Mouse (Mus musculus) neural tube, embryonic 15.5 days (tissue): Measurements from ENCODE around the gene Cpsf4l. TPM values are rescaled to one million over a fixed set of nuclear protein-coding genes. Genes with fewer than 3 reads are reported as not detected.
A peak's percentile ranks its signal among the peaks of the same experiment; 100 is the strongest.

Source experiments
- ATAC-seq: fragments of 200-750 bp; cut with Nextera tagmentation; 2 replicates; pipeline ENCODE4 v1.8.0; 2017; ENCODE audit warnings: mild to moderate bottlenecking, moderate TSS enrichment, moderate library complexity; ENCODE audit not compliant: low FRiP score
- H3K27ac ChIP-seq: fragments of 300-500 bp; sonication (generic); replicated peaks from 2 replicates; pipeline ENCODE4 v1.5.1; 2015; ENCODE audit warnings: mild to moderate bottlenecking, inconsistent platforms
- H3K27me3 ChIP-seq: fragments of 300-500 bp; sonication (generic); replicated peaks from 2 replicates; pipeline ENCODE4 v1.6.1; 2015; ENCODE audit warnings: inconsistent platforms
- H3K36me3 ChIP-seq: fragments of 300-500 bp; sonication (generic); 2 replicates; pipeline ENCODE4 v1.6.1; 2015; ENCODE audit warnings: inconsistent platforms
- H3K4me1 ChIP-seq: fragments of 300-500 bp; sonication (generic); 2 replicates; pipeline ENCODE4 v1.6.1; 2015; ENCODE audit warnings: inconsistent platforms
- H3K4me2 ChIP-seq: fragments of 300-500 bp; sonication (generic); 2 replicates; pipeline ENCODE4 v1.6.1; 2015; ENCODE audit warnings: inconsistent platforms, mild to moderate bottlenecking, moderate library complexity
- H3K4me3 ChIP-seq: fragments of 300-500 bp; sonication (generic); replicated peaks from 2 replicates; pipeline ENCODE4 v1.5.1; 2015; ENCODE audit warnings: mild to moderate bottlenecking, inconsistent platforms
- H3K9ac ChIP-seq: fragments of 300-500 bp; sonication (generic); replicated peaks from 2 replicates; pipeline ENCODE4 v1.6.1; 2015; ENCODE audit warnings: mild to moderate bottlenecking, inconsistent platforms
- H3K9me3 ChIP-seq: fragments of 300-500 bp; sonication (generic); replicated peaks from 2 replicates; pipeline ENCODE4 v1.6.1; 2016; ENCODE audit warnings: inconsistent platforms
- WGBS: fragments of 180-500 bp; shearing (Covaris S2); methylation state at CpG from one replicate; pipeline ENCODE4 v1.1.7; 2015; ENCODE audit warnings: mixed read lengths; 5-methylcytosine and 5-hydroxymethylcytosine counted together
- polyA plus RNA-seq: library from polyadenylated mRNA; unstranded; fragments of >200 nt; fragmentation: Nextera tagmentation; extraction: Ambion mirVana; gene quantifications from 2 replicates; pipeline ENCODE4 v1.2.1, GENCODE M21; 2015

Gene Cpsf4l
- polyA plus RNA-seq, 1 experiment from 2014 or later: 0.27 TPM

DNA sequence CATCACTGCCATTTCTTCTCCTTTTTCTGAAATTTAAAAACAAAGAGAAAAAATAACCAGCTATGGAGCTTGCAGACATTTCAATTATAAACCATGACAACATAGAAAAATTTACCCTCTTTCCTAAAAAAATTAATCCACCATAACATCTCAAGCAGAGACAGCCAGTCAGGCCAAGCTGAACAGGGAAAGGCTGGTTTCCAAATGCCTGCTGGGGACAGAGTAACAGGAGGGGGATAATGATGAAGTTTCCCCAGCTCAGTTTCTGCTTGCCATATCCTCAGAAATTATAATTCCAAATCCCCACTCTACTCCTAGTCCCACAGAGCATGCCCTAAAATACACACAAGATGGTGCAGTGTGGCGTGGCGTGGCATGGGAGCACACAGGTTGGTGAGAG is 32.4 kb downstream of the Cpsf4l start:
- 93% methylated on average over 2 of the region's 2 CpGs for WGBS
- Histone ChIP-seq H3K27me3 (no peaks in the 10 kb centered on the region), H3K36me3 (peaks cover 28% of the 10 kb centered on the region), H3K4me1 (peaks cover 33% of the 10 kb centered on the region), H3K9me3 (no peaks in the 10 kb centered on the region), H3K27ac (no peak overlapping the region; the same call in 1 of the 2 replicates), H3K4me2 (no peak overlapping the region), H3K9ac (no peak overlapping the region), H3K4me3 (no peak overlapping the region)
- ATAC-seq: no peak

- Histone ChIP-seq H3K4me2 (no peak overlapping the region), H3K9ac (no peak overlapping the region), H3K4me1 (peaks cover 28% of the 10 kb centered on the region), H3K9me3 (no peaks in the 10 kb centered on the region), H3K4me3 (no peak overlapping the region), H3K27ac (no peak overlapping the region), H3K36me3 (peaks cover 30% of the 10 kb centered on the region), H3K27me3 (no peaks in the 10 kb centered on the region)
- no peak for ATAC-seq
- 85% methylated on average over 2 of the region's 2 CpGs for WGBS
Observed at GRCm38 (mm10) chr11:113676847-113677246, 33.0 kb downstream of the Cpsf4l start.

DNA sequence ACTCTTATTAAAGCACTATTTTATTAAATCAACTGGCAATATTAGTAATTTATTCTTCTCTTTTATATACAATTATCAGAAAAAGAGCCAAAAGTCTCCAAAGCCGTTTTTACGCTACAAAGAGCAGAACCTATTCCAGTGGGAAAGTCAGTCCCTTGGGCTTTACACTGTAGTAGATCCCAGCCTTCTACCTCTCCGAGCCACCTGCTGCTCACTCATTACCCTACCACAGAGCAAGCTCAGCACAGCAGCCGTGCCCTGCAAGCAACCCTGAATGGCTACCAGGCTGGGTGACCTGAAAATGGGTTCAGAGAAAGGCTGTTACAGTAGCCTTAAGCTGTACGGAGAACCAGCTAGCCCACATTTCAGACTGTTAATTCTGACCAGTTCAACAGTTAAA is 35.2 kb downstream of the Cpsf4l start:
- ATAC-seq: no peak
- H3K27ac ChIP-seq: no peak overlapping the region
- H3K36me3 ChIP-seq: peaks cover 41% of the 10 kb centered on the region
- no peak overlapping the region for H3K4me3 ChIP-seq
- no peaks in the 10 kb centered on the region for H3K27me3 ChIP-seq
- H3K4me2 ChIP-seq: no peak overlapping the region
- WGBS: 83% methylated on average over 5 of the region's 5 CpGs
- peaks cover 15% of the 10 kb centered on the region; the same call in 1 of the 2 replicates for H3K4me1 ChIP-seq
- no peaks in the 10 kb centered on the region for H3K9me3 ChIP-seq
- no peak overlapping the region for H3K9ac ChIP-seq

- peaks cover 44% of the 10 kb centered on the region for H3K36me3 ChIP-seq
- no peaks in the 10 kb centered on the region for H3K27me3 ChIP-seq
- ATAC-seq: no peak
- H3K9ac ChIP-seq: no peak overlapping the region
- peaks cover 14% of the 10 kb centered on the region for H3K4me1 ChIP-seq
- H3K4me2 ChIP-seq: no peak overlapping the region
- WGBS: 96% methylated on average over 4 of the region's 4 CpGs
- no peaks in the 10 kb centered on the region for H3K9me3 ChIP-seq
- no peak overlapping the region for H3K27ac ChIP-seq
- no peak overlapping the region for H3K4me3 ChIP-seq
Observed at GRCm38 (mm10) chr11:113673614-113674013, 36.2 kb downstream of the Cpsf4l start.

GRCm38 (mm10) chr11:113669711-113670110 is 40.1 kb downstream of the Cpsf4l start:
- H3K9ac ChIP-seq: no peak overlapping the region
- no peak overlapping the region for H3K4me3 ChIP-seq
- H3K4me1 ChIP-seq: peaks cover 19% of the 10 kb centered on the region
- H3K4me2 ChIP-seq: no peak overlapping the region
- no peak overlapping the region for H3K27ac ChIP-seq
- ATAC-seq: no peak
- WGBS: 77% methylated on average over 4 of the region's 4 CpGs
- H3K27me3 ChIP-seq: no peaks in the 10 kb centered on the region
- H3K36me3 ChIP-seq: peaks cover 32% of the 10 kb centered on the region
- no peaks in the 10 kb centered on the region for H3K9me3 ChIP-seq

DNA sequence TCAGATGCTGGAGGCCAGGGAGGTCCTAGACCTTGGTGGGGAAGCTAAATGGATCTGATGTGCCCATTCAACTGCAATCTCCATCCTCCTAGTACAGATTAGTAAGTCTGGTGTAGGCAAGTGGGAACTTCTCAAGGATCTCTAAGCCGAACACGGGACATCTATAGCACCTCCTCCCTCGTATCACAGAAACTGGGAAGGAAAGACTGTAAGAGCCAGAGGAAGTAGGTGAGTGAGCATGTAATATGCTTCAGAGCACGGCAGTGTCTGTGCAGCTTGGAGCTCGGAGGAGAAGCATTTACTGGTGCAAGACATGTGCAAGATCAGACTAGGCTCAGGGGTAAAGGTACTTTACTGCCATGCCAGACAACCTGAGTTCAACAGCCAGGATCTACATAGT is 41.0 kb downstream of the Cpsf4l start:
- WGBS: 88% methylated on average over 5 of the region's 5 CpGs
- Histone ChIP-seq H3K9ac (no peak overlapping the region), H3K4me1 (peaks cover 19% of the 10 kb centered on the region), H3K36me3 (peaks cover 37% of the 10 kb centered on the region), H3K9me3 (no peaks in the 10 kb centered on the region), H3K4me3 (no peak overlapping the region), H3K4me2 (no peak overlapping the region), H3K27ac (no peak overlapping the region), H3K27me3 (no peaks in the 10 kb centered on the region)
- ATAC-seq: no peak

- WGBS: 84% methylated on average over 4 of the region's 4 CpGs
- Histone ChIP-seq H3K4me2 (no peak overlapping the region), H3K9me3 (no peaks in the 10 kb centered on the region), H3K4me1 (peaks cover 19% of the 10 kb centered on the region), H3K27ac (no peak overlapping the region), H3K36me3 (peaks cover 38% of the 10 kb centered on the region), H3K4me3 (no peak overlapping the region), H3K9ac (no peak overlapping the region), H3K27me3 (no peaks in the 10 kb centered on the region)
- no peak for ATAC-seq
Observed at GRCm38 (mm10) chr11:113667704-113668103, 42.1 kb downstream of the Cpsf4l start.

GRCm38 (mm10) chr11:113667122-113667521 is 42.7 kb downstream of the Cpsf4l start:
- ATAC-seq: no peak
- peaks cover 43% of the 10 kb centered on the region for H3K36me3 ChIP-seq
- peaks cover 19% of the 10 kb centered on the region for H3K4me1 ChIP-seq
- no peaks in the 10 kb centered on the region for H3K9me3 ChIP-seq
- no peak overlapping the region for H3K4me2 ChIP-seq
- no peaks in the 10 kb centered on the region for H3K27me3 ChIP-seq
- H3K27ac ChIP-seq: 0 out of 2 replicates have a peak overlapping the region, but pooled peaks have one; percentile 20
- WGBS: 47% methylated on average over 2 of the region's 2 CpGs
- no peak overlapping the region for H3K4me3 ChIP-seq
- no peak overlapping the region for H3K9ac ChIP-seq

GRCm38 (mm10) chr11:113666648-113667047 is 43.2 kb downstream of the Cpsf4l start:
- 60% methylated on average over 10 of the region's 10 CpGs for WGBS
- ATAC-seq: no peak
- H3K27me3 ChIP-seq: no peaks in the 10 kb centered on the region
- peaks cover 44% of the 10 kb centered on the region for H3K36me3 ChIP-seq
- H3K4me1 ChIP-seq: peaks cover 19% of the 10 kb centered on the region
- H3K27ac ChIP-seq: no peak overlapping the region
- H3K4me3 ChIP-seq: no peak overlapping the region
- H3K9me3 ChIP-seq: no peaks in the 10 kb centered on the region
- no peak overlapping the region for H3K9ac ChIP-seq
- H3K4me2 ChIP-seq: no peak overlapping the region

DNA sequence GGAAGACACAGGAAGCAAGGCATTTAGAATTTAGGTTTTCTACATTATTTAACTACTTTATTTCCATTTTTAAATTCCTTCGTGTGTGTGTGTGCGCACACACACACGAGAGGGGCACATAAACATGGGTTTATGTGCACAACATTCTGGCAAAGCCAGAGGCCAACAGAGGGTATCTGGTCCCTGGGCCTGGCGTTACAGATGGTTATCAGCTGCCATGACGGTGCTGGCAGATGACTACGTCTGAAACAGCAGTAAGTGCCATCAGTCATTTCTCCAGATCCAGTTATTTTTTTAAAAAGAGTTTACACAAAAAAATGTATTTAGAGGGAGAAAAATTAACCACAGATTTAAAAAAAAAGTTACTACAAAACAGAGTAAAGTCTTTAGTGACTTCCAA is 43.6 kb downstream of the Cpsf4l start:
- Histone ChIP-seq H3K4me1 (peaks cover 19% of the 10 kb centered on the region), H3K9me3 (no peaks in the 10 kb centered on the region), H3K27ac (no peak overlapping the region), H3K4me2 (no peak overlapping the region), H3K36me3 (peaks cover 44% of the 10 kb centered on the region), H3K4me3 (no peak overlapping the region), H3K9ac (no peak overlapping the region), H3K27me3 (no peaks in the 10 kb centered on the region)
- no peak for ATAC-seq
- 79% methylated on average over 6 of the region's 6 CpGs for WGBS

DNA sequence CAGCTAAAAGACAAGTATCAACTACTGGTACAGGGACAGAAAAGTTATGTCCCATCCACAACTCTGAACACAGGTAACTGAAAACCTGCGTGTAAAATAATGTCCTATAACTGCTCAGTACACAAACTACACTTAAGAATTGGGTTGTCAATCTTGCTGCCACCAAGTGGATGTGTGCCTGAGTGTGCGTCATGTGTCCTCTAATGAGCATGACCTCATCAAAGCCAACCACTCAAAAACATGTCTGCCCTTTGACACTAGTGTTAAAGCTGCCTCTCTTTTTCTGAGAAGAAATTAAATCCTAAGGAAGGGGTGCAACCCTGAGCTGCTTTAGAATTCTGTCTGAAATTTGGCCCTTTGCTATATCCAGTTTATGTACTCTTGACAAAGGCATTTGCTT is 45.5 kb downstream of the Cpsf4l start:
- Histone ChIP-seq H3K27ac (no peak overlapping the region), H3K9ac (no peak overlapping the region), H3K4me3 (no peak overlapping the region), H3K4me1 (peaks cover 19% of the 10 kb centered on the region), H3K4me2 (no peak overlapping the region), H3K36me3 (peaks cover 58% of the 10 kb centered on the region), H3K27me3 (no peaks in the 10 kb centered on the region), H3K9me3 (no peaks in the 10 kb centered on the region)
- 73% methylated on average over 2 of the region's 2 CpGs for WGBS
- ATAC-seq: no peak

DNA sequence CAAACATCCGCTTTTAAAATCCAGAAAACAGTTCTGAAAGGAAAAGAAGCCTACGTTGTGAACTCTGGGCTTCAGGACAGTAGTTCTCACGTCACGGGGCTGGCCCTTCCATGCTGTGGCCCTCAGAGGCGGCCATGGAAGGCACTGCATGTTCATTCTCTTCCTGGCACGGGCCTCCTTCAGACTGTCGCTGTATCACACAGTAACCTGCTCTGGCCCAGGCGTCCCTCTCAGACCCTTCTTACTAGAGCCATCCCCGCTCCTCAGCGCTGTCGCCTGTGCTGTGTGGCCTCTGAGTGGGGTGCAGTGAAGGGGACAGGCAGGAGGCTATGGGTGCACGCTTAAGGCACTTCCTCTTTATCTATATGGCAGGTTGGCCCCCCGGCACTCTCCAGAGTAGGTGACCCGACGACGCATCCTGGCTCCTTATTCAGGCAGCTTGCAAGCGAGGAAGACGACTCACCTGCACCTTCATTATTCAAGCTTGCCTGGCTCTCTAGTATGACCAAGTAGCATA is 47.9 kb downstream of the Cpsf4l start:
- H3K9ac ChIP-seq: no peak overlapping the region
- H3K27me3 ChIP-seq: no peaks in the 10 kb centered on the region
- no peak overlapping the region for H3K4me2 ChIP-seq
- no peaks in the 10 kb centered on the region for H3K9me3 ChIP-seq
- ATAC-seq: no peak
- WGBS: 94% methylated on average over 18 of the region's 18 CpGs
- peaks cover 74% of the 10 kb centered on the region for H3K36me3 ChIP-seq
- no peak overlapping the region for H3K27ac ChIP-seq
- H3K4me3 ChIP-seq: no peak overlapping the region
- H3K4me1 ChIP-seq: peaks cover 4% of the 10 kb centered on the region

- H3K4me1 ChIP-seq: peaks cover 8% of the 10 kb centered on the region; the same call in 1 of the 2 replicates
- no peak for ATAC-seq
- no peak overlapping the region for H3K4me2 ChIP-seq
- no peak overlapping the region for H3K27ac ChIP-seq
- 80% methylated on average over 11 of the region's 11 CpGs for WGBS
- H3K9me3 ChIP-seq: no peaks in the 10 kb centered on the region
- H3K9ac ChIP-seq: no peak overlapping the region
- H3K4me3 ChIP-seq: no peak overlapping the region
- H3K36me3 ChIP-seq: peaks cover 84% of the 10 kb centered on the region
- no peaks in the 10 kb centered on the region for H3K27me3 ChIP-seq
Observed at GRCm38 (mm10) chr11:113660940-113661339, 48.9 kb downstream of the Cpsf4l start.
